27 mouse cellular contexts compared by ENCODE assay signal in the genomic region with DNA sequence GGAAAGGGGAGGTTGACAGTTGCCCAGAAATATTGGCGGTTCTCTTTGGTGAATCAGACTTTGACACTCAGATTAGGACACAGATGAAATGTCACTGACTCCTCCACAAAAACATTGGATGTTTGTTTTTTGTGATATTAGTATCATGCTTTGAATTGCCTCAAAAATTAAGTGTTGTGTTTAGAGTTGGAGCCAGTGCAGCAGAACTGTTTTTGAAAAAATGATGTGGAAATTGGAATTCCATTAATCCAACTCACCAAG. TPM values are rescaled to one million over a fixed set of nuclear protein-coding genes. Genes with fewer than 3 reads are reported as not detected.
DNase-seq lines count a peak whose midpoint lies in the region; ATAC-seq and TF ChIP-seq lines count a peak whose summit lies in the region.
"Had no signal": no experiment of that assay in that cellular context is flagged by ENCODE, and none has a peak within 500 bp of the region (broad histone marks: within the 10 kb centered on the region; RNA-seq: fewer than 3 reads in every experiment).

No protein-coding gene starts in this region.

- H3K4me3 ChIP-seq in liver, adult 2 months (ENCODE audit: insufficient read depth, low read depth, low read length): no peak overlapping the region
- no peak overlapping the region for H3K4me3 ChIP-seq in liver, embryonic 12.5 days
- no peak overlapping the region for H3K4me3 ChIP-seq in lung, embryonic 14.5 days (ENCODE audit: low read depth, low read length)
- no peak overlapping the region for H3K4me3 ChIP-seq in lung, postnatal 0 days (ENCODE audit: low read depth, low read length)
- H3K4me3 ChIP-seq: embryonic facial prominence, embryonic 10.5 days; embryonic facial prominence, embryonic 12.5 days; forebrain, embryonic 13.5 days had no signal

- H3K27ac ChIP-seq in liver, adult 2 months (replicated peaks; ENCODE audit: insufficient read depth, low read depth, low read length): no peak overlapping the region
- H3K27ac ChIP-seq in liver, embryonic 12.5 days: no peak overlapping the region
- no peak overlapping the region for H3K27ac ChIP-seq in lung, embryonic 14.5 days (ENCODE audit: low read depth)
- no peak overlapping the region for H3K27ac ChIP-seq in lung, postnatal 0 days (ENCODE audit: low read length)
- H3K27ac ChIP-seq: embryonic facial prominence, embryonic 10.5 days; embryonic facial prominence, embryonic 12.5 days; forebrain, embryonic 13.5 days had no signal

- no peak overlapping the region for H3K4me2 ChIP-seq in liver, embryonic 12.5 days
- no peak overlapping the region for H3K4me2 ChIP-seq in lung, embryonic 14.5 days
- H3K4me2 ChIP-seq in lung, postnatal 0 days (replicated peaks; ENCODE audit: low read depth, low read length): no peak overlapping the region
- H3K4me2 ChIP-seq: embryonic facial prominence, embryonic 12.5 days; forebrain, embryonic 13.5 days had no signal

- no peak overlapping the region for H3K9ac ChIP-seq in liver, adult 2 months (ENCODE audit: low read depth, low read length)
- H3K9ac ChIP-seq in liver, embryonic 12.5 days: no peak overlapping the region
- no peak overlapping the region for H3K9ac ChIP-seq in lung, embryonic 14.5 days
- no peak overlapping the region for H3K9ac ChIP-seq in lung, postnatal 0 days (replicated peaks; ENCODE audit: low read depth)
- H3K9ac ChIP-seq: embryonic facial prominence, embryonic 12.5 days; forebrain, embryonic 13.5 days had no signal

- TF ChIP-seq CTCF in liver, adult 2 months (IDR thresholded peaks at IDR 0.05; ENCODE audit: low read depth, low read length): no peak
- TF ChIP-seq CTCF in lung, embryonic 14.5 days (IDR thresholded peaks at IDR 0.05; ENCODE audit: low read depth): no peak
- no peak for TF ChIP-seq CTCF in lung, postnatal 0 days (IDR thresholded peaks at IDR 0.05)

- TF ChIP-seq POLR2A in liver, adult 2 months (IDR thresholded peaks at IDR 0.05; ENCODE audit: extremely low read depth, insufficient read depth, low read length): no peak

- H3K9me3 ChIP-seq in liver, embryonic 12.5 days (replicated peaks): no peaks in the 10 kb centered on the region
- no peaks in the 10 kb centered on the region for H3K9me3 ChIP-seq in lung, embryonic 14.5 days (ENCODE audit: low read depth, low read length)
- H3K9me3 ChIP-seq in lung, postnatal 0 days (ENCODE audit: low read length): no peaks in the 10 kb centered on the region
- H3K9me3 ChIP-seq: embryonic facial prominence, embryonic 10.5 days; embryonic facial prominence, embryonic 12.5 days; forebrain, embryonic 13.5 days; G1E had no signal

- 9% methylated on average over 1 of the region's 1 CpGs for WGBS in liver, adult 2 months
- WGBS in liver, embryonic 12.5 days (ENCODE audit: insufficient replicate concordance): 33% methylated on average over 1 of the region's 1 CpGs
- WGBS in lung, embryonic 14.5 days: 26% methylated on average over 1 of the region's 1 CpGs
- 19% methylated on average over 1 of the region's 1 CpGs for WGBS in lung, postnatal 0 days

- TF ChIP-seq EP300 in lung, postnatal 0 days (IDR thresholded peaks at IDR 0.05): no peak

- H3K27me3 ChIP-seq in liver, adult 2 months (ENCODE audit: control insufficient read depth, insufficient read depth, low read length): no peaks in the 10 kb centered on the region
- H3K27me3 ChIP-seq in liver, embryonic 12.5 days (replicated peaks): no peaks in the 10 kb centered on the region
- H3K27me3 ChIP-seq in lung, embryonic 14.5 days (ENCODE audit: insufficient read depth, low read length): no peaks in the 10 kb centered on the region
- H3K27me3 ChIP-seq in lung, postnatal 0 days (replicated peaks; ENCODE audit: insufficient read depth, low read length): no peaks in the 10 kb centered on the region
- H3K27me3 ChIP-seq: CH12.LX; embryonic facial prominence, embryonic 12.5 days; forebrain, embryonic 13.5 days had no signal

- H3K79me2 ChIP-seq in liver, adult 2 months (ENCODE audit: control insufficient read depth, insufficient read depth, low read length): no peaks in the 10 kb centered on the region

- H3K36me3 ChIP-seq in liver, adult 2 months (ENCODE audit: control insufficient read depth, insufficient read depth, low read length): no peaks in the 10 kb centered on the region
- no peaks in the 10 kb centered on the region for H3K36me3 ChIP-seq in liver, embryonic 12.5 days
- no peaks in the 10 kb centered on the region for H3K36me3 ChIP-seq in lung, embryonic 14.5 days (ENCODE audit: insufficient read depth)
- H3K36me3 ChIP-seq in lung, postnatal 0 days (ENCODE audit: insufficient read depth, low read length): no peaks in the 10 kb centered on the region
- H3K36me3 ChIP-seq: embryonic facial prominence, embryonic 10.5 days; embryonic facial prominence, embryonic 12.5 days; G1E had no signal

- no peak for ATAC-seq in liver, embryonic 12.5 days
- ATAC-seq in lung, embryonic 14.5 days (ENCODE audit: insufficient read depth): no peak
- ATAC-seq in lung, postnatal 0 days: peak; percentile 47
- ATAC-seq: activated CD4-positive, CD25-positive, alpha-beta regulatory T cell, adult 4 months; CD4-positive, CD25-positive, alpha-beta regulatory T cell, adult 4 months; Patski had no signal

- peak; percentile 3 to 31 for DNase-seq in layer of hippocampus, adult 18-20 months (ENCODE audit: low spot score in 2 of 2)
- DNase-seq in layer of hippocampus, postnatal 36 days: no peak
- peak; percentile 96 for DNase-seq in liver, adult 2 months (ENCODE audit: extremely low read depth, low read depth, low spot score)
- DNase-seq in lung, embryonic 14.5 days: peak; percentile 9
- no peak for DNase-seq in lung, postnatal 4 days
- DNase-seq in lung, postnatal 0 days (ENCODE audit: low spot score): peak; percentile 33
- DNase-seq in lung, postnatal 36 days: no peak
- DNase-seq: adrenal gland, adult 8-10 months; adrenal gland, postnatal 14 days; adrenal gland, postnatal 36 days; B cell, adult 2 months; cerebellum, adult 11-12 months; cerebellum, adult 2 months; cerebellum, adult 9-10 months; cerebellum, postnatal 10 days; cerebellum, postnatal 25 days had no signal

- peaks cover 25% of the 10 kb centered on the region for H3K4me1 ChIP-seq in liver, adult 2 months (ENCODE audit: control insufficient read depth, insufficient read depth, low read length)
- H3K4me1 ChIP-seq in liver, embryonic 12.5 days: no peaks in the 10 kb centered on the region
- H3K4me1 ChIP-seq in lung, embryonic 14.5 days (ENCODE audit: insufficient read depth): no peaks in the 10 kb centered on the region
- H3K4me1 ChIP-seq in lung, postnatal 0 days (ENCODE audit: insufficient read depth, low read depth, low read length): no peaks in the 10 kb centered on the region
- H3K4me1 ChIP-seq: embryonic facial prominence, embryonic 10.5 days; embryonic facial prominence, embryonic 12.5 days; forebrain, embryonic 13.5 days had no signal

RNA-seq across cellular contexts. Expression of a gene that starts 18.3 kb away (rescaled TPM):
- not detected for total RNA-seq in layer of hippocampus, adult 18-20 months (2021)
- not detected for total RNA-seq in layer of hippocampus, postnatal 36 days (2021)
- total RNA-seq in liver, adult 2 months (2014; rRNA removed): 0.27 and 0.46 TPM in 2 replicates
- 0.02 TPM in 1 of 2 replicates, not detected in the other for polyA plus RNA-seq in liver, adult 2 months (2012; rRNA removed)
- not detected in 2 replicates for polyA plus RNA-seq in liver, embryonic 12.5 days (2016; fragmentation: Nextera tagmentation; extraction: Ambion mirVana)
- not detected in 2 replicates for polyA plus RNA-seq in lung, embryonic 14.5 days (2014; fragmentation: Nextera tagmentation; extraction: Ambion mirVana)
- 0.05 TPM in 1 of 2 replicates, not detected in the other for polyA plus RNA-seq in lung, postnatal 0 days (2015; fragmentation: Nextera tagmentation; extraction: Ambion mirVana)
- total RNA-seq: adrenal gland, postnatal 36 days; CH12.LX had no signal
- polyA plus RNA-seq: cerebellum, adult 2 months; cortical plate, adult 2 months; embryonic facial prominence, embryonic 10.5 days; embryonic facial prominence, embryonic 12.5 days; embryonic facial prominence, embryonic 14.5 days; forebrain, embryonic 13.5 days; G1E; Patski had no signal

Comparison
In these comparisons a context has a peak if more than half of its experiments do, and no peak if none do; other contexts are left out.
1. DNase-seq: peak in layer of hippocampus, adult 18-20 months (2 of 2), liver, adult 2 months (single experiment), lung, embryonic 14.5 days (single experiment) and lung, postnatal 0 days (single experiment); none in layer of hippocampus, postnatal 36 days (0 of 2), lung, postnatal 4 days (0 of 2) and lung, postnatal 36 days (single experiment).